Mouse (Mus musculus) thymus, adult 2 months (tissue): ENCODE data around the gene Gstt2. TPM values are rescaled to one million over a fixed set of nuclear protein-coding genes. Genes with fewer than 3 reads are reported as not detected.
"Not testable (repeated sequence)": the region's sequence is repeated elsewhere in the genome, so short reads cannot be mapped to it uniquely, and the experiment has no call there.

ENCODE experiments used
- DNase-seq: peaks from one replicate; pipeline ENCODE4 v3.0.0; 2021
- H3K27ac ChIP-seq: fragments of 200-500 bp; 2 replicates; pipeline ENCODE4 v1.5.1; 2012; ENCODE audit warnings: low read length, control low read depth; ENCODE audit not compliant: control insufficient read depth, insufficient read depth
- H3K27me3 ChIP-seq: fragments of 200-500 bp; 2 replicates; pipeline ENCODE4 v1.6.1; 2012; ENCODE audit warnings: mild to moderate bottlenecking, low read length, moderate library complexity, mixed read lengths; ENCODE audit not compliant: control insufficient read depth, insufficient read depth
- H3K36me3 ChIP-seq: fragments of 200-500 bp; 2 replicates; pipeline ENCODE4 v1.6.1; 2012; ENCODE audit warnings: mild to moderate bottlenecking, low read length, moderate library complexity; ENCODE audit not compliant: control insufficient read depth, insufficient read depth
- H3K4me1 ChIP-seq: fragments of 200-500 bp; replicated peaks from 2 replicates; pipeline ENCODE4 v1.6.1; 2012; ENCODE audit warnings: low read length; ENCODE audit not compliant: control insufficient read depth, insufficient read depth
- H3K4me3 ChIP-seq: fragments of 200-500 bp; 2 replicates; pipeline ENCODE4 v1.5.1; 2012; ENCODE audit warnings: mild to moderate bottlenecking, low read length, control low read depth, moderate library complexity; ENCODE audit not compliant: control insufficient read depth, insufficient read depth
- CTCF ChIP-seq: fragments of 200-500 bp; IDR thresholded peaks from 2 replicates; pipeline ENCODE4 v1.5.1; 2012; ENCODE audit warnings: mild to moderate bottlenecking, control low read depth, low read length, moderate library complexity, borderline replicate concordance; ENCODE audit not compliant: control insufficient read depth, poor library complexity, insufficient read depth; ENCODE audit errors: extremely low read depth
- POLR2A ChIP-seq: fragments of 200-500 bp; IDR thresholded peaks from 2 replicates; pipeline ENCODE4 v1.6.1; 2012; ENCODE audit warnings: mild to moderate bottlenecking, low read length, control low read depth, moderate library complexity; ENCODE audit not compliant: control insufficient read depth, poor library complexity, insufficient read depth; ENCODE audit errors: extremely low read depth
- WGBS: fragments of 180-500 bp; shearing (Covaris S2); methylation state at CpG from one replicate; pipeline ENCODE4 v1.1.7; 2018; 5-methylcytosine and 5-hydroxymethylcytosine counted together
- polyA plus RNA-seq: library from polyadenylated mRNA; depleted of rRNA; stranded (reverse); fragments of >200 nt; gene quantifications from 2 replicates; pipeline ENCODE4 v1.2.3, GENCODE M21; 2012

Gene Gstt2
- polyA plus RNA-seq, 1 experiment, result 216 TPM

- Histone ChIP-seq H3K4me1 (peaks cover 15% of the 10 kb centered on the region), H3K36me3 (no peaks in the 10 kb centered on the region), H3K27ac (no peak overlapping the region), H3K4me3 (no peak overlapping the region), H3K27me3 (no peaks in the 10 kb centered on the region)
- WGBS, result 90% methylated on average over 6 of the region's 6 CpGs
- DNase-seq, result no peak
- TF ChIP-seq CTCF, result no peak
- no peak for TF ChIP-seq POLR2A
Measured at GRCm38 (mm10) chr10:75845306-75845930, 8.2 kb upstream of the Gstt2 start.

GRCm38 (mm10) chr10:75844800-75845199 is 7.6 kb upstream of the Gstt2 start:
- DNase-seq, result no peak
- 94% methylated on average over 1 of the region's 1 CpGs for WGBS

DNA sequence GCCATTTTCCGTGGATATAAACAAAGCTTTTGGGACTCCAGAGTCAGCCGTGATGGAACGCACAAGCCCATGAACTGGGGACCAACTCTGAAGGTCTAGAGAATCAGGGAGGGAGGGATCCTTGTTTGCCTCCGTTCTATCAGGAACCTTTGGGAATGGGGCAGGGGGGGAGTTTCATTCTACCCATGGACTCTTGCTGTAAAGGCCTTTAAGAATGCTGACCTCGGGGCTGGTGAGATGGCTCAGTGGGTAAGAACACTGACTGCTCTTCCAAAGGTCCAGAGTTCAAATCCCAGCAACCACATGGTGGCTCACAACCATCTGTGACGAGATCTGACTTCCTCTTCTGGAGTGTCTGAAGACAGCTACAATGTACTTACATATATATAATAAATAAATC is 6.7 kb upstream of the Gstt2 start:
- H3K27me3 ChIP-seq, H3K36me3 ChIP-seq, H3K27ac ChIP-seq, DNase-seq, H3K4me3 ChIP-seq: not testable (repeated sequence)
- WGBS, result 85% methylated on average over 6 of the region's 6 CpGs
- peaks cover 15% of the 10 kb centered on the region for H3K4me1 ChIP-seq

More at GRCm38 (mm10) chr10:75844800-75845199, 7.6 kb upstream of the Gstt2 start:
- no peak overlapping the region for H3K27ac ChIP-seq
- no peak for TF ChIP-seq POLR2A
- TF ChIP-seq CTCF, result no peak
- no peaks in the 10 kb centered on the region for H3K36me3 ChIP-seq
- H3K27me3 ChIP-seq, result no peaks in the 10 kb centered on the region
- peaks cover 15% of the 10 kb centered on the region for H3K4me1 ChIP-seq
- no peak overlapping the region for H3K4me3 ChIP-seq

DNA sequence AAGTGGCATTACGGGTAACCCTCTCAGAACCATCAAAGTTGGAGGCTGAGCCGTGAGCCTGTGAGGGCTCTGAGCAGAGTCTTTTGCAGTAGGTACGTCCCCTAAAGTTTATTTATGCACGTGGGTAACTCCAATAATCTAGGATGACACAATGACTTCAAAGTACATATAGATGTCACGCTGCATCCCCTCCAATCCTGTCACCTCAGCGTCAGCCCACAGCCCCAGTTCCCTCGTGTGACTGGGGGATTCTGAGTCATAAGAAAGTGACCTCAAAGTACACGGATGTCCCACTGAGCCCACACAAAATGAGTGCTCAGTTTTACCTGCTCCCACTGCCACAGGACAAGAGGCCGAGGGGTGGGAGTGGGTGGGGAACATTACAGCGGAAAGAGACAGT is 1.9 kb upstream of the Gstt2 start:
- Histone ChIP-seq H3K4me1 (peaks cover 12% of the 10 kb centered on the region), H3K4me3 (no peak overlapping the region), H3K36me3 (no peaks in the 10 kb centered on the region), H3K27ac (no peak overlapping the region), H3K27me3 (no peaks in the 10 kb centered on the region)
- 86% methylated on average over 10 of the region's 10 CpGs for WGBS
- DNase-seq, result no peak
- no peak for TF ChIP-seq CTCF
- no peak for TF ChIP-seq POLR2A

GRCm38 (mm10) chr10:75835761-75836531 is 1.3 kb downstream of the Gstt2 start:
- Histone ChIP-seq H3K27me3 (no peaks in the 10 kb centered on the region), H3K4me3 (no peak overlapping the region), H3K36me3 (no peaks in the 10 kb centered on the region), H3K4me1 (peaks cover 26% of the 10 kb centered on the region), H3K27ac (peak overlapping the region; percentile 87)
- under 1% methylated on average over 10 of the region's 10 CpGs for WGBS
- TF ChIP-seq CTCF (no peak), POLR2A (0 out of 2 replicates have a peak, but pooled peaks have one; percentile 15)
- DNase-seq, result peak; percentile 80

DNA sequence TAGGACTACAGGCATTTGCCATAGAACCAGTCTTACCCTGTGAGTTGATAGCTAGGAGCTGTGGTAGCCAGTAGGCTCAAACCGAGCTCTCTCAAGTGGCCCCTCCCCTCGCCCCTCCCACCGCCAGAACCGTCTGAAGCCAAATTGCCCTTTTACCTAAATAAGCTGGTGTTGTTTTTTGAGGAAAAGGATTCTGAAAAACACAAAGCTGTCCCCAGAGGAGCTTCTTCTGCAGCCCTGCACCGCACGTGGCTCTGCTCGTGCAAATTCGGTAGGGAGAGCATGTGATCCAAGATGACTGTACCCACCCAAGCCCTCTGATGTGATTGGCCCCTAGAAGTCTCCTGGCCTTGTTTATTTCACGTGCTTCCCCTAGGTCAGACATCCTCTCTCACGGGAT is 1.9 kb downstream of the Gstt2 start:
- Histone ChIP-seq H3K4me1 (peaks cover 26% of the 10 kb centered on the region), H3K4me3 (peak overlapping the region; percentile 42), H3K27me3 (no peaks in the 10 kb centered on the region), H3K27ac (peak overlapping the region; percentile 87), H3K36me3 (no peaks in the 10 kb centered on the region)
- WGBS, result under 1% methylated on average over 10 of the region's 10 CpGs
- DNase-seq, result peak; percentile 69
- no peak for TF ChIP-seq CTCF
- no peak for TF ChIP-seq POLR2A
